Mouse (Mus musculus) mouse embryonic stem cell (cell line): ENCODE results near the gene Selenoh.
"Not testable (repeated sequence)": the region's sequence is repeated elsewhere in the genome, so short reads cannot be mapped to it uniquely, and the experiment has no call there.

ENCODE experiments used
- in situ Hi-C, 2 experiments: fragments of 300-500 bp; cut with MboI; formaldehyde crosslinking; loops; 1 replicate in 1 of 2; 3 replicates in 1 of 2; pipeline ENCODE4 v1.14.3; 2019 to 2020; ENCODE audit warnings: low sequenced_read_pairs in 2 of 2, low pct_unique_long_range_greater_than_20kb in 1 of 2, mixed read lengths in 1 of 2; ENCODE audit not compliant: unreplicated experiment in 1 of 2

Gene Selenoh

GRCm38 (mm10) chr2:84677968-84678880 lies 7.7 kb upstream of the Selenoh start, which contains the start of the genes Gm28635 and Med19:
Gene Gm28635, minus strand, starts transcription at chr2:84678041.
Gene Med19, plus strand, starts transcription at chr2:84678402.
- in situ Hi-C loops = no loop called here

- in situ Hi-C loops = no loop called here
Measured at GRCm38 (mm10) chr2:84677270-84677967, 6.8 kb upstream of the Selenoh start.

- in situ Hi-C loops = not testable (repeated sequence)
Measured at GRCm38 (mm10) chr2:84671535-84671934, 965 bp upstream of the Selenoh start.

- in situ Hi-C loops = loop anchor here (10.0 kb wide), 2 partner anchors 185 to 215 kb away; no protein-coding TSS in a partner anchor
Measured at GRCm38 (mm10) chr2:84669828-84670568, 572 bp downstream of the Selenoh start.

- in situ Hi-C loops = loop anchor here (10.0 kb wide), 2 partner anchors 181 to 211 kb away; no protein-coding TSS in a partner anchor
Measured at GRCm38 (mm10) chr2:84666081-84666480, 4.5 kb downstream of the Selenoh start.

GRCm38 (mm10) chr2:84662866-84663265 lies 7.7 kb downstream of the Selenoh start:
- in situ Hi-C loops = loop anchor here (10.0 kb wide), 2 partner anchors 178 to 208 kb away; no protein-coding TSS in a partner anchor

GRCm38 (mm10) chr2:84660253-84660652 lies 10.3 kb downstream of the Selenoh start:
- in situ Hi-C loops = loop anchor here (10.0 kb wide), 2 partner anchors 175 to 205 kb away; no protein-coding TSS in a partner anchor

GRCm38 (mm10) chr2:84658806-84659205 lies 11.8 kb downstream of the Selenoh start, which contains the start of gene Btbd18:
Gene Btbd18, plus strand, starts transcription at chr2:84659079.
- in situ Hi-C loops = no loop called here

GRCm38 (mm10) chr2:84655864-84656263 lies 14.7 kb downstream of the Selenoh start:
- in situ Hi-C loops = no loop called here

GRCm38 (mm10) chr2:84653354-84653753 lies 17.2 kb downstream of the Selenoh start:
- in situ Hi-C loops = loop anchor here in 1 of 2 experiments (5.0 kb wide), 1 partner anchor 181 kb away; no protein-coding TSS in a partner anchor

- in situ Hi-C loops = loop anchor here in 1 of 2 experiments (5.0 kb wide), 1 partner anchor 178 kb away; no protein-coding TSS in a partner anchor
Measured at GRCm38 (mm10) chr2:84650464-84651195, 19.9 kb downstream of the Selenoh start, which contains the start of gene Ctnnd1. Gene Ctnnd1, minus strand, starts transcription at chr2:84650765.

- in situ Hi-C loops = loop anchor here in 1 of 2 experiments (5.0 kb wide), 1 partner anchor 177 kb away; no protein-coding TSS in a partner anchor
Measured at GRCm38 (mm10) chr2:84649674-84650073, 20.9 kb downstream of the Selenoh start.

GRCm38 (mm10) chr2:84648369-84648768 lies 22.2 kb downstream of the Selenoh start:
- in situ Hi-C loops = no loop called here

GRCm38 (mm10) chr2:84647051-84647568 lies 23.5 kb downstream of the Selenoh start:
- in situ Hi-C loops = no loop called here

- in situ Hi-C loops = no loop called here
Measured at GRCm38 (mm10) chr2:84646138-84646537, 24.4 kb downstream of the Selenoh start.

GRCm38 (mm10) chr2:84640833-84641232 lies 29.7 kb downstream of the Selenoh start:
- in situ Hi-C loops = no loop called here
